Mouse (Mus musculus) hindbrain, embryonic 14.5 days (tissue): ENCODE measurements around the gene Hus1b. TPM values are rescaled to one million over a fixed set of nuclear protein-coding genes. Genes with fewer than 3 reads are reported as not detected.

Source experiments
- ATAC-seq: fragments of 200-750 bp; cut with Nextera tagmentation; 2 replicates; pipeline ENCODE4 v1.8.0; 2017; ENCODE audit warnings: moderate number of reproducible peaks, mild to moderate bottlenecking, moderate TSS enrichment, moderate library complexity; ENCODE audit not compliant: low FRiP score
- DNase-seq: peaks from one replicate; pipeline ENCODE4 v3.0.0-alpha.2; 2015; ENCODE audit warnings: low spot score
- H3K27ac ChIP-seq: fragments of 300-500 bp; sonication (generic); 2 replicates; pipeline ENCODE4 v1.5.1; 2014; ENCODE audit warnings: mild to moderate bottlenecking, moderate library complexity
- H3K27me3 ChIP-seq: fragments of 300-500 bp; sonication (generic); 2 replicates; pipeline ENCODE4 v1.6.1; 2014; ENCODE audit warnings: mild to moderate bottlenecking, low read length, mixed read lengths; ENCODE audit not compliant: control insufficient read depth, insufficient read depth
- H3K36me3 ChIP-seq: fragments of 300-500 bp; sonication (generic); replicated peaks from 2 replicates; pipeline ENCODE4 v1.6.1; 2014; ENCODE audit not compliant: control insufficient read depth, insufficient read depth
- H3K4me1 ChIP-seq: fragments of 300-500 bp; sonication (generic); replicated peaks from 2 replicates; pipeline ENCODE4 v1.6.1; 2014; ENCODE audit warnings: antibody characterized with exemption, low read length, mixed read lengths; ENCODE audit not compliant: control insufficient read depth, insufficient read depth
- H3K4me2 ChIP-seq: fragments of 300-500 bp; sonication (generic); replicated peaks from 2 replicates; pipeline ENCODE4 v1.6.1; 2014; ENCODE audit warnings: mild to moderate bottlenecking, moderate library complexity
- H3K4me3 ChIP-seq: fragments of 300-500 bp; sonication (generic); replicated peaks from 2 replicates; pipeline ENCODE4 v1.5.1; 2014; ENCODE audit warnings: mild to moderate bottlenecking, low read length
- H3K9ac ChIP-seq: fragments of 300-500 bp; sonication (generic); 2 replicates; pipeline ENCODE4 v1.6.1; 2014
- H3K9me3 ChIP-seq: fragments of 300-500 bp; sonication (generic); 2 replicates; pipeline ENCODE4 v1.6.1; 2016; ENCODE audit warnings: low read length; ENCODE audit not compliant: control insufficient read depth
- WGBS: fragments of 180-500 bp; shearing (Covaris S2); extraction: QIAGEN DNeasy Blood & Tissue Kit; methylation state at CpG from one replicate; pipeline ENCODE4 v1.1.7; 2014; 5-methylcytosine and 5-hydroxymethylcytosine counted together
- polyA plus RNA-seq: library from polyadenylated mRNA; unstranded; fragments of >200 nt; fragmentation: Nextera tagmentation; extraction: Ambion mirVana; gene quantifications from 2 replicates; pipeline ENCODE4 v1.2.1, GENCODE M21; 2014

Gene Hus1b
- not detected in 2 replicates for polyA plus RNA-seq

- Histone ChIP-seq H3K4me2 (no peak within 1 kb of the TSS), H3K27ac (no peak within 1 kb of the TSS), H3K9me3 (no peaks in the 10 kb centered on the region), H3K36me3 (no peaks in the 10 kb centered on the region), H3K4me1 (no peaks in the 10 kb centered on the region), H3K9ac (no peak within 1 kb of the TSS), H3K27me3 (no peaks in the 10 kb centered on the region), H3K4me3 (no peak within 1 kb of the TSS)
- no peak for DNase-seq
- WGBS: 91% methylated on average over 11 of the region's 11 CpGs
- ATAC-seq: no peak
These were observed at the start of gene Hus1b for GRCm38 (mm10) chr13:30947540-30947939. TSS of gene Hus1b (minus strand) at chr13:30947759.

GRCm38 (mm10) chr13:30994249-30994858, 46.8 kb upstream of the Hus1b start:
- WGBS: 82% methylated on average over 6 of the region's 6 CpGs
- no peak overlapping the region for H3K27ac ChIP-seq
- H3K36me3 ChIP-seq: no peaks in the 10 kb centered on the region
- H3K27me3 ChIP-seq: no peaks in the 10 kb centered on the region
- H3K4me2 ChIP-seq: no peak overlapping the region
- no peak overlapping the region for H3K9ac ChIP-seq
- ATAC-seq (no peak), DNase-seq (no peak)
- H3K4me3 ChIP-seq: no peak overlapping the region
- no peaks in the 10 kb centered on the region for H3K9me3 ChIP-seq
- no peaks in the 10 kb centered on the region for H3K4me1 ChIP-seq

DNA sequence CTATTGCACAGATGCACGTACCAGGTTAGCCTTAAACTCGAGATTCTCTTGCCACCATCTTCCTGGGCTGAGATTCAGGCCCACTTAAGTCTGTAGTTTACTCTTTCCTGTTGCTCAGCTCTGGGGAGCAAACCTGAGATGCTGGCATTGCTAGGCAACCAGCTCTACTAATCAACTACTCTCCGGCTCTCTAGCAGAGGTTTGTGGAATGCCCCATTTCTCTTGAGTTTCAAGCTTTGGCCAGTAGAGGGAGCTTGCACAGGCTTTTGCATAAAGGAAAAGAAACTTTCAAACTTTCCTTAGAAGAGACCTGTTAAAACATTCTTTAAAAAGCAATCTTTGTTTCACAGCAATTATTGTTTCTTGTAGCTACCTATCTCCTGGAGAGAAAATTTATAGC, 46.3 kb upstream of the Hus1b start:
- H3K9me3 ChIP-seq: no peaks in the 10 kb centered on the region
- no peaks in the 10 kb centered on the region for H3K36me3 ChIP-seq
- no peak overlapping the region for H3K4me2 ChIP-seq
- WGBS: 35% methylated on average over 3 of the region's 3 CpGs
- H3K27ac ChIP-seq: no peak overlapping the region
- H3K27me3 ChIP-seq: no peaks in the 10 kb centered on the region
- no peaks in the 10 kb centered on the region for H3K4me1 ChIP-seq
- DNase-seq: peak; percentile 88
- ATAC-seq: no peak; the same call in 1 of the 2 replicates
- no peak overlapping the region for H3K4me3 ChIP-seq
- no peak overlapping the region for H3K9ac ChIP-seq

DNA sequence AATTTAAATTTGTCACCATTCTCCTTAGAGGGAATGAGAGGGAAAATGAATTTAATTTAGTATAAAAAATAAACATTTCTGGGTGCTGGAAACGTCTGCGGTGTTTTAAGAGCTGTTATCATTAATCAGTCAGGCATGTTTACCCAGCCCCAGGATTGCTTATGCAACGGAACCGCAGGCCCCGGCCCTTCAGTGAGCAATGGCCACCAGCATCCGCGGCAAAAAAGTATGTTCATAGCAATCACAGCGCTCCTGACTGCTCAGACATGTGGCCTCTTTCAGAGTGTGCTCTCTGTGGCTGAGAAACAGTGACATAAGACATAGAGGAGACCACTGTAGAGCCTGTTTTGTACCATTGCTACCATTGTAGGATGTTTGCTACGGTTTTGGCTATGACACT, 42.7 kb upstream of the Hus1b start:
- Histone ChIP-seq H3K27ac (no peak overlapping the region), H3K4me1 (no peaks in the 10 kb centered on the region), H3K4me3 (no peak overlapping the region), H3K9ac (no peak overlapping the region), H3K36me3 (no peaks in the 10 kb centered on the region), H3K4me2 (no peak overlapping the region), H3K27me3 (0 out of 2 replicates have a peak, but pooled peaks cover 7% of the 10 kb centered on the region), H3K9me3 (no peaks in the 10 kb centered on the region)
- WGBS: 83% methylated on average over 9 of the region's 9 CpGs
- ATAC-seq: no peak
- no peak for DNase-seq

GRCm38 (mm10) chr13:30989710-30990109, 42.2 kb upstream of the Hus1b start:
- no peaks in the 10 kb centered on the region for H3K36me3 ChIP-seq
- WGBS: 91% methylated on average over 10 of the region's 10 CpGs
- H3K9ac ChIP-seq: no peak overlapping the region
- H3K27me3 ChIP-seq: 0 out of 2 replicates have a peak, but pooled peaks cover 7% of the 10 kb centered on the region
- no peaks in the 10 kb centered on the region for H3K4me1 ChIP-seq
- DNase-seq (no peak), ATAC-seq (no peak)
- H3K27ac ChIP-seq: no peak overlapping the region
- H3K4me3 ChIP-seq: no peak overlapping the region
- no peaks in the 10 kb centered on the region for H3K9me3 ChIP-seq
- H3K4me2 ChIP-seq: no peak overlapping the region

DNA sequence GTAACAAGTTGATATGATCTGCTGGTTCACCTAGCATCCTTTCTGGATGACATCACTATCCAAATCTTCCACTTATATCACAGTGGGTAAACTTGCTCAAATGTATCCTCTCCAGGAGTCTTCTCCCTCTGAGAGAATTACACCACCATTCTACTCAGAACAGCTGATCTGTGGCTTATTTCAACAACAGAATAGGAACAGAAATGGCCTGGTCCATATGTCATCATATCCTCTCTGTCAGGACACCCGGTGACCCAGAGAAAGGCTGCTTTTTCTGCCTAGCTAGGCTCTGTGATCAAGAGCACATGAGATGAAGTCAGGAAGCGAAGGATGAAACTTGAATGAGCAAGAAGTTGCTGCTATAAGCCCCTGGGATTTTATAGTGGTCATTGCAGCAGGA, 40.1 kb upstream of the Hus1b start:
- Histone ChIP-seq H3K27me3 (0 out of 2 replicates have a peak, but pooled peaks cover 7% of the 10 kb centered on the region), H3K27ac (no peak overlapping the region), H3K9me3 (no peaks in the 10 kb centered on the region), H3K9ac (no peak overlapping the region), H3K36me3 (no peaks in the 10 kb centered on the region), H3K4me1 (no peaks in the 10 kb centered on the region), H3K4me2 (no peak overlapping the region), H3K4me3 (no peak overlapping the region)
- WGBS: 84% methylated on average over 2 of the region's 2 CpGs
- ATAC-seq (no peak), DNase-seq (no peak)

GRCm38 (mm10) chr13:30986934-30987455, 39.4 kb upstream of the Hus1b start:
- no peak overlapping the region for H3K4me3 ChIP-seq
- H3K27ac ChIP-seq: no peak overlapping the region
- no peaks in the 10 kb centered on the region for H3K9me3 ChIP-seq
- 0 out of 2 replicates have a peak, but pooled peaks cover 7% of the 10 kb centered on the region for H3K27me3 ChIP-seq
- no peak overlapping the region for H3K9ac ChIP-seq
- ATAC-seq (no peak), DNase-seq (no peak)
- 77% methylated on average over 10 of the region's 10 CpGs for WGBS
- no peaks in the 10 kb centered on the region for H3K36me3 ChIP-seq
- H3K4me2 ChIP-seq: no peak overlapping the region
- H3K4me1 ChIP-seq: no peaks in the 10 kb centered on the region

DNA sequence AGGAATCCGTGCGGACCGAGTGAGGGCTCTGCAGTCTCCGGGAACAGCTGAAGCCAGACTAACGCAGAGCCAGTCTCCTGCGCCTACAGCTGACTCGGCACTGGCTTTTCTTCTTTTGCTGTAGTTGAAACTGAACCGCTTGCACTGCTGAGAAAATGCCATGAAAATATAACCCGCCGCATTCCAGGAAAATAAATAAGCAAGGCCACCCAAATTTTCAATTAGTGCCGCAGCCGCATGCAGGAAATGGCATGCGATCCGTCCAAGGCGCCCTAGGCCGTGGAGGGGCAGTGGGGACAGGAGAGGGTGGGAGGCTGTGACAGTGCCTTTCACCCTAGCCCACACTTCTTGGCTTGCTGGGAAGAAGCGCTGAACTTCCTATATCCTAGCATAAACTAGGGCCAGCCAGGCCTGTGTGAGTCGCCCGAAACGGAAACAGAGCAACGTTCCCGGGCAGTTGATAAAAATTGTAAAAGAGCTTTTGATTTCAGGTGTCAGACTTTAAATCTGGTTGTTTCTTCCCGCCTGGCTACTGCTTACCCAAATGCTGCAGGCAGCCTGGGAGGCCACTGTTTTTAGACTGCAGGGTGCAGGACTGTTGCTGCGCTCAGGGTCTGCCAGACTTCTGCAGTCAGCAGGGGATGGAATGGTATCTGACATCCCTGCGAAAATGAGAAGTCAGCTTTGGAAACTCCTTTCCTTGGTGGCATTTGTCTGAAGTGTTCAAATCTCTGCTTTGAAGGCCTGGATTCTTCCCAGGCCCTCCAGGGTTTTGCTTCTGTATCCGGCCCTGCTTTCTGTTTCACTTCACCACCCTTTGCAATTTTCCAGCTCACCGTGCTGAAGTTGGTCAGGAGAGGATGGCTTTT, 38.3 kb upstream of the Hus1b start:
- H3K27me3 ChIP-seq: 0 out of 2 replicates have a peak, but pooled peaks cover 7% of the 10 kb centered on the region
- DNase-seq: peak; percentile 47
- peak; percentile 86; the same call in 1 of the 2 replicates for ATAC-seq
- H3K4me1 ChIP-seq: no peaks in the 10 kb centered on the region
- H3K27ac ChIP-seq: peak overlapping the region; percentile 26; the same call in 1 of the 2 replicates
- no peaks in the 10 kb centered on the region for H3K36me3 ChIP-seq
- peak overlapping the region; percentile 26 for H3K4me3 ChIP-seq
- H3K4me2 ChIP-seq: peak overlapping the region; percentile 57
- 17% methylated on average over 27 of the region's 27 CpGs for WGBS
- H3K9me3 ChIP-seq: no peaks in the 10 kb centered on the region
- H3K9ac ChIP-seq: peak overlapping the region; percentile 41

- H3K27ac ChIP-seq: peak overlapping the region; percentile 26; the same call in 1 of the 2 replicates
- peak overlapping the region; percentile 26 for H3K4me3 ChIP-seq
- H3K27me3 ChIP-seq: 0 out of 2 replicates have a peak, but pooled peaks cover 7% of the 10 kb centered on the region
- H3K9ac ChIP-seq: peak overlapping the region; percentile 41
- peak overlapping the region; percentile 57 for H3K4me2 ChIP-seq
- ATAC-seq: no peak
- no peak for DNase-seq
- no peaks in the 10 kb centered on the region for H3K4me1 ChIP-seq
- H3K9me3 ChIP-seq: no peaks in the 10 kb centered on the region
- WGBS: 17% methylated on average over 13 of the region's 13 CpGs
- no peaks in the 10 kb centered on the region for H3K36me3 ChIP-seq
These were observed 37.7 kb upstream of the Hus1b start for GRCm38 (mm10) chr13:30985275-30985597.
